Mouse (Mus musculus): ENCODE data around the gene Pm20d1. TPM values are rescaled to one million over a fixed set of nuclear protein-coding genes. Genes with fewer than 3 reads are reported as not detected.

Gene Pm20d1
- total and polyA plus RNA-seq, 3 experiments: 0.17 to 0.53 (median 0.21) TPM

GRCm38 (mm10) chr1:131838542-131838941 is 41.4 kb downstream of the Pm20d1 start:
- dilution Hi-C loops (cut with MboI; ENCODE audit: extremely low pct_ligation_motif_present, extremely low pct_unique_long_range_greater_than_20kb, low sequenced_read_pairs): no loop called here
- no peaks in the 10 kb centered on the region for H3K27me3 ChIP-seq (replicated peaks)
- TF ChIP-seq MXI1 (IDR thresholded peaks at IDR 0.05; ENCODE audit: low read depth, low read length) (no peak), EP300 (IDR thresholded peaks at IDR 0.05; ENCODE audit: low read length) (no peak), USF2 (conservative IDR thresholded peaks at IDR 0.05; ENCODE audit: low read depth, low read length) (no peak), ZNF384 (IDR thresholded peaks at IDR 0.05; ENCODE audit: low read depth, low read length) (no peak), POLR2AphosphoS2 (IDR thresholded peaks at IDR 0.05; ENCODE audit: low read depth, low read length) (no peak), GABPA (IDR thresholded peaks at IDR 0.05; ENCODE audit: insufficient replicate concordance, low read depth, low read length) (no peak), JUND (conservative IDR thresholded peaks at IDR 0.05; ENCODE audit: low read depth, low read length) (no peak), ELF1 (IDR thresholded peaks at IDR 0.05; ENCODE audit: low read depth, low read length) (no peak), TBP (conservative IDR thresholded peaks at IDR 0.05; ENCODE audit: low read depth, low read length) (no peak), JUN (IDR thresholded peaks at IDR 0.05; ENCODE audit: insufficient read depth, low read depth, low read length) (no peak), CTCF (conservative IDR thresholded peaks at IDR 0.05 in 1 of 2, IDR thresholded peaks at IDR 0.05 in 1 of 2; ENCODE audit: low read depth in 2 of 2, low read length in 2 of 2) (no peak)
- H3K4me3 ChIP-seq (replicated peaks in 1 of 3; ENCODE audit: low read depth in 2 of 3, low read length in 2 of 3, poor library complexity in 1 of 3): no peak overlapping the region
- H3K4me2 ChIP-seq (ENCODE audit: insufficient read depth, low read depth, poor library complexity, severe bottlenecking): no peak overlapping the region
- H3K9me3 ChIP-seq (replicated peaks; ENCODE audit: low read length): no peaks in the 10 kb centered on the region
- in situ Hi-C loops (cut with MboI; ENCODE audit: low pct_ligation_motif_present, low pct_unique_long_range_greater_than_20kb, low sequenced_read_pairs): loop anchor here (25.0 kb wide), 1 partner anchor 126 kb away; no protein-coding TSS in a partner anchor
- peaks cover 9 to 24% of the 10 kb centered on the region in 2 experiments for H3K4me1 ChIP-seq (ENCODE audit: control insufficient read depth in 1 of 2, insufficient read depth in 2 of 2)
- no peak overlapping the region for H3K9ac ChIP-seq (ENCODE audit: insufficient read depth, low read depth)
- no peak for DNase-seq (ENCODE audit: extremely low read depth)
- H3K79me2 ChIP-seq (replicated peaks; ENCODE audit: control insufficient read depth, extremely low read depth, insufficient read depth, poor library complexity, severe bottlenecking): no peaks in the 10 kb centered on the region
- peaks cover 52 to 93% of the 10 kb centered on the region in 2 experiments for H3K36me3 ChIP-seq (replicated peaks in 1 of 2; ENCODE audit: control insufficient read depth in 1 of 2, insufficient read depth in 1 of 2, low read length in 1 of 2)
- no peak overlapping the region for H3K27ac ChIP-seq (ENCODE audit: insufficient read depth, low read depth)

GRCm38 (mm10) chr1:131839279-131839678 is 42.1 kb downstream of the Pm20d1 start:
- in situ Hi-C loops (cut with MboI; ENCODE audit: low pct_ligation_motif_present, low pct_unique_long_range_greater_than_20kb, low sequenced_read_pairs) (loop anchor here (25.0 kb wide), 1 partner anchor 127 kb away; no protein-coding TSS in a partner anchor), dilution Hi-C loops (cut with MboI; ENCODE audit: extremely low pct_ligation_motif_present, extremely low pct_unique_long_range_greater_than_20kb, low sequenced_read_pairs) (no loop called here)
- DNase-seq (ENCODE audit: extremely low read depth): no peak
- H3K4me1 ChIP-seq (ENCODE audit: control insufficient read depth in 1 of 2, insufficient read depth in 2 of 2): peaks cover 9 to 22% of the 10 kb centered on the region in 2 experiments
- no peak overlapping the region for H3K9ac ChIP-seq (ENCODE audit: insufficient read depth, low read depth)
- peaks cover 54 to 93% of the 10 kb centered on the region in 2 experiments for H3K36me3 ChIP-seq (replicated peaks in 1 of 2; ENCODE audit: control insufficient read depth in 1 of 2, insufficient read depth in 1 of 2, low read length in 1 of 2)
- H3K27ac ChIP-seq (ENCODE audit: insufficient read depth, low read depth): no peak overlapping the region
- no peaks in the 10 kb centered on the region for H3K9me3 ChIP-seq (replicated peaks; ENCODE audit: low read length)
- H3K79me2 ChIP-seq (replicated peaks; ENCODE audit: control insufficient read depth, extremely low read depth, insufficient read depth, poor library complexity, severe bottlenecking): no peaks in the 10 kb centered on the region
- H3K27me3 ChIP-seq (replicated peaks): no peaks in the 10 kb centered on the region
- H3K4me2 ChIP-seq (ENCODE audit: insufficient read depth, low read depth, poor library complexity, severe bottlenecking): no peak overlapping the region
- TF ChIP-seq CHD2 (IDR thresholded peaks at IDR 0.05; ENCODE audit: low read length) (no peak), MAZ (IDR thresholded peaks at IDR 0.05; ENCODE audit: low read depth, low read length) (no peak), CTCF (conservative IDR thresholded peaks at IDR 0.05 in 1 of 2, IDR thresholded peaks at IDR 0.05 in 1 of 2; ENCODE audit: low read depth in 2 of 2, low read length in 2 of 2) (no peak), GABPA (IDR thresholded peaks at IDR 0.05; ENCODE audit: insufficient replicate concordance, low read depth, low read length) (no peak), ZC3H11A (IDR thresholded peaks at IDR 0.05; ENCODE audit: low read depth, low read length) (no peak), MYC (IDR thresholded peaks at IDR 0.05; ENCODE audit: low read depth, low read length) (no peak), UBTF (IDR thresholded peaks at IDR 0.05; ENCODE audit: low read depth, low read length) (no peak), HCFC1 (IDR thresholded peaks at IDR 0.05; ENCODE audit: low read depth, low read length) (no peak), USF1 (IDR thresholded peaks at IDR 0.05; ENCODE audit: low read depth, low read length) (no peak), TBP (conservative IDR thresholded peaks at IDR 0.05; ENCODE audit: low read depth, low read length) (no peak), E2F4 (IDR thresholded peaks at IDR 0.05; ENCODE audit: insufficient replicate concordance, low read depth, low read length) (no peak), EP300 (IDR thresholded peaks at IDR 0.05; ENCODE audit: low read length) (no peak), SIN3A (IDR thresholded peaks at IDR 0.05; ENCODE audit: low read length) (no peak), MXI1 (IDR thresholded peaks at IDR 0.05; ENCODE audit: low read depth, low read length) (no peak), ZNF384 (IDR thresholded peaks at IDR 0.05; ENCODE audit: low read depth, low read length) (no peak), NELFE (IDR thresholded peaks at IDR 0.05; ENCODE audit: low read depth, low read length) (no peak), JUN (IDR thresholded peaks at IDR 0.05; ENCODE audit: insufficient read depth, low read depth, low read length) (no peak)
- no peak overlapping the region for H3K4me3 ChIP-seq (replicated peaks in 1 of 3; ENCODE audit: low read depth in 2 of 3, low read length in 2 of 3, poor library complexity in 1 of 3)
